Mouse (Mus musculus) intestine, postnatal 0 days (tissue): ENCODE measurements at regions not wholly inside any gene's neighbourhood (a gene's known extent, or its start where the extent isn't known, plus 50 kb on each side); places are given as distances from the start of the nearest gene placed in this dataset.
"Not testable (repeated sequence)": the region's sequence is repeated elsewhere in the genome, so short reads cannot be mapped to it uniquely, and the experiment has no call there.

Experiments
- ATAC-seq: fragments of 200-750 bp; cut with Nextera tagmentation; 2 replicates; pipeline ENCODE4 v1.8.0; 2017; ENCODE audit warnings: mild to moderate bottlenecking, moderate TSS enrichment, moderate library complexity
- H3K27ac ChIP-seq: fragments of 300-500 bp; sonication (generic); 2 replicates; pipeline ENCODE4 v1.5.1; 2014; ENCODE audit warnings: mild to moderate bottlenecking, low read depth, low read length, moderate library complexity
- H3K27me3 ChIP-seq: fragments of 300-500 bp; sonication (generic); replicated peaks from 2 replicates; pipeline ENCODE4 v1.6.1; 2014; ENCODE audit warnings: low read length, mixed read lengths; ENCODE audit not compliant: control insufficient read depth, insufficient read depth
- H3K36me3 ChIP-seq: fragments of 300-500 bp; sonication (generic); 2 replicates; pipeline ENCODE4 v1.6.1; 2014; ENCODE audit warnings: mild to moderate bottlenecking, moderate library complexity; ENCODE audit not compliant: control insufficient read depth, insufficient read depth
- H3K4me1 ChIP-seq: fragments of 300-500 bp; sonication (generic); replicated peaks from 2 replicates; pipeline ENCODE4 v1.6.1; 2014; ENCODE audit warnings: antibody characterized with exemption, low read length, mixed read lengths; ENCODE audit not compliant: control insufficient read depth, insufficient read depth
- H3K4me2 ChIP-seq: fragments of 300-500 bp; sonication (generic); replicated peaks from 2 replicates; pipeline ENCODE4 v1.6.1; 2014; ENCODE audit warnings: low read depth, mild to moderate bottlenecking, moderate library complexity
- H3K4me3 ChIP-seq: fragments of 300-500 bp; sonication (generic); 2 replicates; pipeline ENCODE4 v1.5.1; 2014; ENCODE audit warnings: low read depth, low read length
- H3K9ac ChIP-seq: fragments of 300-500 bp; sonication (generic); 2 replicates; pipeline ENCODE4 v1.6.1; 2014; ENCODE audit warnings: mild to moderate bottlenecking, low read depth, low read length
- H3K9me3 ChIP-seq: fragments of 300-500 bp; sonication (generic); 2 replicates; pipeline ENCODE4 v1.6.1; 2016; ENCODE audit warnings: mixed run types; ENCODE audit not compliant: control insufficient read depth
- CTCF ChIP-seq: sonication (generic); IDR thresholded peaks from 2 replicates; pipeline ENCODE4 v1.5.1; 2016; ENCODE audit warnings: low read depth, mild to moderate bottlenecking, control low read depth, antibody characterized with exemption, moderate library complexity
- WGBS: fragments of 180-500 bp; shearing (Covaris S2); extraction: QIAGEN DNeasy Blood & Tissue Kit; methylation state at CpG from one replicate; pipeline ENCODE4 v1.1.7; 2014; 5-methylcytosine and 5-hydroxymethylcytosine counted together

DNA sequence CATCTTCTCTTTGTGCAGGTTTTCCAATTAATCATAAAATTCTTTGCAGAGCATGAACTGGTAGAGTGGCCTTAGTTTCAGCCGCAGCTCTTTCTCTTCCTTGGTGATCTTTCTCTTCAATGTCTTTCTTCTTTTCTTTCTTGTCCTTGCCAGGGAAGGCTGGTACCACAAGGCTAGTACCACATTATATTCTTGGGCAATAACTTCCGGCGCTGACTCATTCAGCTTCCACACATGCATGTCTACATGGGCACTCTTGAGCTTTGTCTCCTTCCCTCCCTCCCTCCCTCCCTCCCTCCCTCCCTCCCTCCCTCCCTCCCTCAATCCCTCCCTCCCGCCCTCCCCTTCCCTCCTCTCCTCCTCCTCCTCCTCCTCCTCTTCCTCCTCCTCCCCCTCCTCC lies 98.1 kb upstream of the Pwp1 start:
- not testable (repeated sequence) for H3K9ac ChIP-seq, H3K27me3 ChIP-seq, H3K4me2 ChIP-seq, H3K9me3 ChIP-seq, H3K4me1 ChIP-seq, H3K36me3 ChIP-seq, H3K27ac ChIP-seq, H3K4me3 ChIP-seq, ATAC-seq
- WGBS, result 88% methylated on average over 3 of the region's 4 CpGs

DNA sequence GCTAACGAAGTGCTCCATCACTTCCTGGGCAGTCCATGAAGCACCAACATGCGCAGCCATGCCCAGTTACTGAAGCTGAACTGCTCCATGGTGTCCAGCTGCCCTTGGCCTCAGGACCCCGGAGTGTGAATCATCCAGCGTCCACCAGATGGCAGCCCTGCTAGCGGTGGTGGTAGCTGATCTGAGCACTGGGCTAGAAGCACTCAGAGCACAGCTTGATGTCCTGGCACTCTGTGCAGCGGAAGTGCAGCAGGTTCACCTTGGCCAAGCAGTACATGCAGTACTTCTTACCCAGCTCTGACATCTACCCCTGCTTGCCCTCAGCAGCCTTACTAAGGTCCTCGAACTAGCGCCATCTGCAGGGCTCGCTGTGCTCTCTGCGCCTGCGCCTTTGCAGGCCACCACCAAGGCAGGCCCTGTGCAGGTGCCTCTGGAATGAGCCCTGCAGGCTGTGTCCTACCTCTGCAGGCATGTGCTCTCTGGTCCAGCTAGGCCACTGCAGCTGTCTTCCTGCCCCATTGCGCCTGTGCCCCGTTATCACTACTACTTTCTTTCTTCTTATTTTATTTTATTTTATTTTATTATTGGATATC lies 97.4 kb upstream of the Pwp1 start:
- WGBS, result 23% methylated on average over 10 of the region's 13 CpGs
- not testable (repeated sequence) for H3K4me2 ChIP-seq, H3K36me3 ChIP-seq, H3K27me3 ChIP-seq, H3K9ac ChIP-seq, H3K9me3 ChIP-seq, H3K4me1 ChIP-seq, H3K4me3 ChIP-seq, H3K27ac ChIP-seq
- peak; percentile 52 for TF ChIP-seq CTCF
- ATAC-seq, result peak; percentile 43; the same call in 1 of the 2 replicates

DNA sequence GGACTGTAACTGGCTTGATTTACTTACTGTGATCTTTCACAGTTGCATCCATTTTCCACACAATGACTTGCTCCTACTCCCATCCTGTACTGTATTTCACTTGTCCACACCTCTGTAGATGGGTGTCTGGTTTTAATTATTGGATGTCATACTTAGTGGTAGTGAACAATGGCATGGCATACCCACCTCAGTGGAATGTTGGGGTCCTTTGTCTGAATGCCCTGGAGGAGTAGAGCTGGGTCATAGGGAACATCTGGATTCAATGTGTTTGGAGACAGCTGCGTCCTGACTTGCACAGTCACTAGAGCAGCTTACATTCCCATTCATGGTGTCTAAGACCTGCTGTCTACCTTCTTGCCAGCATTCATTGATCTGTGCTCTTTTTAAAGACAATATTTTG lies 91.5 kb upstream of the Pwp1 start:
- Histone ChIP-seq H3K27ac (no peak overlapping the region), H3K27me3 (no peaks in the 10 kb centered on the region), H3K4me2 (no peak overlapping the region), H3K4me1 (no peaks in the 10 kb centered on the region), H3K4me3 (no peak overlapping the region), H3K9me3 (no peaks in the 10 kb centered on the region), H3K9ac (no peak overlapping the region), H3K36me3 (no peaks in the 10 kb centered on the region)
- no peak for TF ChIP-seq CTCF
- 88% methylated on average over 1 of the region's 1 CpGs for WGBS
- no peak for ATAC-seq

DNA sequence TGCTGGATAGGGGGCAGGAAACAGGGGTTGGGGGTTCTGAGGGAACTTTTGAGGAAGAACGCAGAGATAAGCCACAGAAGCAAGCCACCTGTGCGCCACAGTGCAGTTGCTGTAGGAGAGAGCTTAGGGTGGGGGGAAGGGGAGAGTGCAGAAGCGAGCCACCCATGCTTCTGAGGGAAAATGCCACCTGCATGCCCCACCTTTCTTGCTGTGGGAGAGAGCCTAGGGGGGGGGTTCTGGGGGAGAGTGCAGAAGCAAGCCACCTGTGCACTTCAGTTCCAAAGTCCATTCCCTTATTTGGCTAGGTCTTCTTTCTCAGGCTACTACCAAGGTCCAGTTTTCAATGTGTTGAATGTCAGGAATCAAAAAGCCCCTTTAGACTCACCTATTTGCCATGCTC lies 90.3 kb upstream of the Pwp1 start:
- Histone ChIP-seq H3K36me3 (no peaks in the 10 kb centered on the region), H3K4me1 (no peaks in the 10 kb centered on the region), H3K27ac (no peak overlapping the region), H3K27me3 (no peaks in the 10 kb centered on the region), H3K9me3 (no peaks in the 10 kb centered on the region), H3K9ac (no peak overlapping the region), H3K4me3 (no peak overlapping the region), H3K4me2 (no peak overlapping the region)
- 24% methylated on average over 3 of the region's 3 CpGs for WGBS
- peak; percentile 69 for ATAC-seq
- TF ChIP-seq CTCF, result no peak

DNA sequence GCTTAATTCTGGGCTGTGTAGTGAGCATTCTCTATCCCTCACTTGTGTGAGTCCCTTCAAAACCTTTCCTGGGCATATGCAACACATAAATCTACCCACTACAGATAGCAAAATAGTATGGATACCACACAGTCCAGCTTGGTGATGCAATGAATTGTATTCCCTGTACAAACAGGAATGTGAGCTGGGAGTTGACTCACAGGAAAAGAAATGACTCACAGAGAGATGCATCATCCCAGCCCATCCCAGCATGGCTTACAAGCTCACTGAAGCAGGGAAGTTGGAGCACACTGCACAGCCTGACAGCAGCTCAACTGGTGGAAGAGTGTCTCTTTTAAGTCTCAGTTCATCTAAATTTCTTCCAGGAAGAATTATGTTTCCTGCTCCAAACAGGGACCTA lies 89.7 kb upstream of the Pwp1 start:
- H3K36me3 ChIP-seq, H3K9ac ChIP-seq, H3K27ac ChIP-seq, H3K27me3 ChIP-seq, H3K4me3 ChIP-seq, H3K9me3 ChIP-seq, H3K4me1 ChIP-seq, H3K4me2 ChIP-seq: not testable (repeated sequence)
- peak; percentile 70 for ATAC-seq

DNA sequence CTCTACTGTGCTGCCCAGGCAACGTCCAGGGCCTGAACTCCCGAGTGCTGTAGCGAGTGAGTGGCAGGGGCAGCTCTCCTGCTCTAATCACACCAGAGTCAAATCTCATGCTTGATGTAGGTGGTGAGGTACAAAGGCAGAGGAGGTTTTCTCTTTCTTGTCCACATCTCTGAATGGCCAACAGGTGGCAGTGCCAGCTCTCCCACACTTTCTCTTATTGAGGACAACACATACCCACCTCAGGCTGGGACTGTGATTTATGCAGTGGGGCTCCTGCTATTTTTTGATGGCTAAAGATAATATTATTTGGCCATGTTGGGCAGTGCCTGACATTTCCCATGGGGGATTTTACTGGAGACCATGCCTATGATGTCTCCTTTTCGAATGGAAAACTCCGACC lies 87.3 kb upstream of the Pwp1 start:
- no peak overlapping the region for H3K4me3 ChIP-seq
- no peaks in the 10 kb centered on the region for H3K36me3 ChIP-seq
- no peak for ATAC-seq
- H3K9me3 ChIP-seq, result no peaks in the 10 kb centered on the region
- no peaks in the 10 kb centered on the region for H3K4me1 ChIP-seq
- no peak overlapping the region for H3K9ac ChIP-seq
- 83% methylated on average over 5 of the region's 5 CpGs for WGBS
- H3K4me2 ChIP-seq, result no peak overlapping the region
- no peak overlapping the region for H3K27ac ChIP-seq
- TF ChIP-seq CTCF, result peak; percentile 57
- no peaks in the 10 kb centered on the region for H3K27me3 ChIP-seq

DNA sequence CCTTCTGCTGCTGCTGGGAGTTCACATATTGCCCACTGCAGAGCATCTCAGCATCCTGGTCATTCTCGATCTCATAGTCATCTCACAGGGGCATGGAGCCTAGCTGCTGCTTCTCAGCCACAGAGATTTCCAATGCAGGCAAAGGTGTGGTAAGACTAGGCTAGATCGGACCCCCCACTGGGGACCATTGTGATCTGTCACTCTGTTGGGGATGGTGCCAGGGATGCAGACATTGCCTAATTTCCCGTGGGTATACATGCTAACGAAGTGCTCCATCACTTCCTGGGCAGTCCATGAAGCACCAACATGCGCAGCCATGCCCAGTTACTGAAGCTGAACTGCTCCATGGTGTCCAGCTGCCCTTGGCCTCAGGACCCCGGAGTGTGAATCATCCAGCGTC lies 83.9 kb upstream of the Pwp1 start:
- not testable (repeated sequence) for H3K36me3 ChIP-seq, ATAC-seq
- WGBS, result 68% methylated on average over 7 of the region's 7 CpGs

More for the DNA sequence above, 83.9 kb upstream of the Pwp1 start:
- not testable (repeated sequence) for H3K27me3 ChIP-seq, H3K27ac ChIP-seq, H3K4me2 ChIP-seq, H3K4me3 ChIP-seq, H3K9me3 ChIP-seq, H3K4me1 ChIP-seq, H3K9ac ChIP-seq
